Mouse (Mus musculus): ENCODE results near the gene Cyp4f40.

DNA sequence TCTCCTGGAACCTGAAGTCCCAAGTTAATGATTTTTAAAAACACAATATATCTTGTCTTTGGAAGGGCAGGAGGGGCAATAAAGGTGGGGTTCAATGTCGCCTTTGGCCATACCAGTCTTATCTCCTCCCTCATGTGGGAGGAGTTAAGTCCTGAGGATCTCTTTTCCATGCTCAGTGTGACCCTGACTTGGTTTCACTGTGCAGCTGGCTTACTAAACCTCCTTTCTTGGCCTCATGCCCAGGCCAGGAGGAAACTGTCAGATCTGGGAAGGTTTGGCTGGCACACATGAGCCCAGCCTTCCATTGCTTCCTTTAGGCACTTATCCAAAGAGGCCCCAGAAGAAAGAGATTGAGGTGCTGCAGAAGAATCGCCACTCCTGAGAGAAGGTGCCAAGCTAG is at the start of gene Cyp4f40:
- no peak; the same call in 1 of the 2 replicates for TF ChIP-seq POLR2A (IDR thresholded peaks at IDR 0.05; ENCODE audit: low read depth, low read length)
- no peak for TF ChIP-seq CTCF (IDR thresholded peaks at IDR 0.05; ENCODE audit: extremely low read depth, insufficient read length, insufficient replicate concordance, low read depth, low read length)
